Mouse (Mus musculus): ENCODE results near the gene Iqgap2. TPM values are rescaled to one million over a fixed set of nuclear protein-coding genes. Genes with fewer than 3 reads are reported as not detected.

Gene Iqgap2
- polyA plus RNA-seq, 1 experiment from 2014 or later = 11.0 TPM

DNA sequence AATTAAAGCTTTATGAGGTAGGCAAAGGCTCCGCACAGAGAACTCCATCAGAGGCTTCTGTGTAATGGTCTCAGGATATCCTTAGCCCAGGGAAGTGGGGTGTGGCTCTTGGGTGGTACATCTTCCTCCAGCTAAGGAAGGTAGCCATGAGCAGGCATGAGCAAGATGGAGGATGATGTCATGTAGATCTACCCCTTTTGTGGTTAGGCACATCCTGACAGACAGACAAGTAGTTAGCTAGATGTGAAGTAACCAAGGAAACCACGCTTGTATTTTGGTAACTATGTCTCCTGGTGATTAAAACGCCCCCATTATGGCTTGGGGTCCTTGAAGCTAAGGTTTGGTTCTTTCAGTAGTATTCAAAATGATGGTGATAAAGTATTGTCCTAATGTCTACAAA, 78.1 kb downstream of the Iqgap2 start:
- Histone ChIP-seq H3K4me3 (no peak overlapping the region), H3K27me3 (replicated peaks; ENCODE audit: low read depth, poor library complexity, severe bottlenecking) (no peaks in the 10 kb centered on the region), H3K9me3 (no peaks in the 10 kb centered on the region), H3K36me3 (replicated peaks) (no peaks in the 10 kb centered on the region), H3K27ac (replicated peaks) (no peak overlapping the region), H3K4me1 (peaks cover 14% of the 10 kb centered on the region)
- WGBS = 92% methylated on average over 3 of the region's 3 CpGs
- DNase-seq (ENCODE audit: low spot score) = no peak

DNA sequence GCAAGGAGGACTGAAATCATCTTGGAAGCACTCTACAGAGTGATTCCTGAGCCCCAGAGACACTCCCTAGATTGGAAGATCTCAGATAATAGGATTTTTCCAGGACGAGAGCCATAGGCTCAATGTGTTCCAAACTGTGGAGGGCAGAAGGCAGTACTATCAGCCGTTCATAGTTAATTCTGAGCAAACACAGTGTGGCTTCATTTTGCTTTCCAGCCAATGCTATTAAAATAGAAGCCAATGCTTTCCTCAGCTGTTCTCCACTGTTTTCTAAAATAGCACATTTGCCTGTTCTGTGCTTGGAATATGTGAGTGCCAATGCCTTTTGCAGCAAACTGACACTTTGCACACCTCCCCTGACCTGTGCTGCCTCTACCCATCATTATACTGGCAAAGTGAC, 80.9 kb downstream of the Iqgap2 start:
- Histone ChIP-seq H3K4me3 (no peak overlapping the region), H3K27ac (replicated peaks) (no peak overlapping the region), H3K36me3 (replicated peaks) (no peaks in the 10 kb centered on the region), H3K9me3 (no peaks in the 10 kb centered on the region), H3K27me3 (replicated peaks; ENCODE audit: low read depth, poor library complexity, severe bottlenecking) (no peaks in the 10 kb centered on the region), H3K4me1 (peaks cover 16% of the 10 kb centered on the region)
- DNase-seq (ENCODE audit: low spot score) = no peak
- 85% methylated on average over 2 of the region's 2 CpGs for WGBS

GRCm38 (mm10) chr13:95807106-95807750, 84.5 kb downstream of the Iqgap2 start:
- Histone ChIP-seq H3K36me3 (replicated peaks) (no peaks in the 10 kb centered on the region), H3K9me3 (no peaks in the 10 kb centered on the region), H3K4me3 (no peak overlapping the region), H3K4me1 (peaks cover 21% of the 10 kb centered on the region), H3K27ac (replicated peaks) (peak overlapping the region; percentile 48; the same call in 1 of the 2 replicates), H3K27me3 (replicated peaks; ENCODE audit: low read depth, poor library complexity, severe bottlenecking) (no peaks in the 10 kb centered on the region)
- WGBS = 25% methylated on average over 5 of the region's 5 CpGs
- DNase-seq (ENCODE audit: low spot score) = peak; percentile 56

DNA sequence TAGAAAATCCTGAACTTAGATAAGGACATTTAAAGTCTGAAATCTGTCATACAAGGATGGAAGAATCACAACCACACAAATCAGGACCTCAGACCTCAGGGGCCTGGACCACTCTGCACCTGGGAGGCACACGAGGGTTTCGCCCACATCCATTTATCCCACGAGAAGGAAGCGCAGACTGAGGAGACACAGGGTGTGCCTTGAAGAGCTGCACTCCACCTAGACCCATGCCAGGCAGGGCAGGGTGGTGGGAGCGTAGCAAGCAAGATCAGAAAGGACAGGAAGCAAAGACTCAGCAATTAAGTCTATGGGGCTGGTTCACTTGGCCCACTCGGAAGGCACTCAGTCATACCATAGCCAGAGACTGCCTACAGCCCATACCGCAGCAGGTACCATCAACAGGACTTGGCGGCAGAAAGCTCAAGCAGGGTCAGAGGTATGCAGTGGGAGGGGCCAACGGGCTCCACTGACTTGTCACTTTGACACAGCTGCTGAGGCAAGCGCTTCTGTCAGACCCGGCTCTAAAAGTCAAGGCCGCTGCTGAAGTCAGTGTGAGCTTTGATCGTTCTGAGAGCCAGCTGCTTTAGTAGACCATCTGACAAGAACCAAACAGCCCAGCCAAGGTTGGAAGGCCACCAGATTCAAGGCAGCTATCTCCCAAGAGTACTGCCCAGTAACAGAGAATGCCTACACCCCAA, 86.1 kb downstream of the Iqgap2 start:
- WGBS = 50% methylated on average over 13 of the region's 13 CpGs
- H3K36me3 ChIP-seq (replicated peaks) = no peaks in the 10 kb centered on the region
- H3K9me3 ChIP-seq = no peaks in the 10 kb centered on the region
- H3K27me3 ChIP-seq (replicated peaks; ENCODE audit: low read depth, poor library complexity, severe bottlenecking) = no peaks in the 10 kb centered on the region
- peaks cover 21% of the 10 kb centered on the region for H3K4me1 ChIP-seq
- H3K27ac ChIP-seq (replicated peaks) = no peak overlapping the region
- no peak overlapping the region for H3K4me3 ChIP-seq
- peak; percentile 35 for DNase-seq (ENCODE audit: low spot score)

GRCm38 (mm10) chr13:95804113-95804512, 87.6 kb downstream of the Iqgap2 start:
- WGBS = 92% methylated on average over 6 of the region's 6 CpGs
- H3K36me3 ChIP-seq (replicated peaks) = no peaks in the 10 kb centered on the region
- no peak overlapping the region for H3K27ac ChIP-seq (replicated peaks)
- H3K9me3 ChIP-seq = no peaks in the 10 kb centered on the region
- no peak overlapping the region for H3K4me3 ChIP-seq
- H3K27me3 ChIP-seq (replicated peaks; ENCODE audit: low read depth, poor library complexity, severe bottlenecking) = no peaks in the 10 kb centered on the region
- no peak for DNase-seq (ENCODE audit: low spot score)
- H3K4me1 ChIP-seq = peaks cover 21% of the 10 kb centered on the region

GRCm38 (mm10) chr13:95800925-95801324, 90.8 kb downstream of the Iqgap2 start:
- H3K9me3 ChIP-seq = no peaks in the 10 kb centered on the region
- H3K27me3 ChIP-seq (replicated peaks; ENCODE audit: low read depth, poor library complexity, severe bottlenecking) = no peaks in the 10 kb centered on the region
- WGBS = 91% methylated on average over 9 of the region's 9 CpGs
- no peaks in the 10 kb centered on the region for H3K36me3 ChIP-seq (replicated peaks)
- DNase-seq (ENCODE audit: low spot score) = no peak
- no peak overlapping the region for H3K27ac ChIP-seq (replicated peaks)
- no peak overlapping the region for H3K4me3 ChIP-seq
- H3K4me1 ChIP-seq = peaks cover 6% of the 10 kb centered on the region

DNA sequence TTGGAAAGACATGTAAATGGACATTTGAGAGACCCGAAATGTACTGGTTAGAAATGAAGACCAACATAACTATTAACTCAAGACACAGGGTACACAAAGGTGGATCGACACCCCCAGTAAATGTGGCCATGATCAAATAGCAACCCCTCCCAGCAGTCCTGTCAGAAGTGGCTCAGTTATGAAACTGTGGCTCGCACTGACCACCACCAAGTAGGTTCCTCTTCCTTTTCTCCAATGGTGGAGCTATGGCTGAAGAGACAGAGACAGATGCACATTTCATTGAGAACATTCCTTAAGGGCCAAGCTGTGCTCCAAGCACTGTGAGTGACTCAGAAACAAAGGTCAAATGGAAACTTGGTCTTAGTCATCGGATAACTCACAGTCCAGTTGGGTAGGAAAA, 92.4 kb downstream of the Iqgap2 start:
- H3K27ac ChIP-seq (replicated peaks) = no peak overlapping the region
- H3K27me3 ChIP-seq (replicated peaks; ENCODE audit: low read depth, poor library complexity, severe bottlenecking) = no peaks in the 10 kb centered on the region
- no peak overlapping the region for H3K4me3 ChIP-seq
- H3K9me3 ChIP-seq = no peaks in the 10 kb centered on the region
- H3K4me1 ChIP-seq = no peaks in the 10 kb centered on the region; the same call in 1 of the 2 replicates
- 87% methylated on average over 4 of the region's 4 CpGs for WGBS
- no peaks in the 10 kb centered on the region for H3K36me3 ChIP-seq (replicated peaks)
- DNase-seq (ENCODE audit: low spot score) = no peak

DNA sequence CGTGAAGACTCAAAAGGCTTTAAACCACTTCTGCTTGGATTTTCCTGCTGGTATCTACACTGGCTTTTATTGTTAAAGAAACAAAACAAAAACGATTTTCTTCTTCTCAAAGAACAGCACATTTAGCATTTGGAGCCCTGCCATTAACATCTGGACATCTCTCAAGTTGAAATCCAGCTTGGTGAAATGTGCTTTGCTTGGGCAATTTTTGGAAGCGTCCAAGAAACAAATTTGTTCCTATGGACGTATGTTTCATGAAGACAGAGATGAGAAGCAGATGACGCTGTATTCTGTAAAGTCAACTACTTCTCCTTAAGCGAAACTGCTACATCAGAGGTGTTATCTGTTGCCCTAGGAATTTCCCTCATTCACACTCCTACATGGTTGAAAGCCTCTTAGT, 93.0 kb downstream of the Iqgap2 start:
- DNase-seq (ENCODE audit: low spot score) = no peak
- Histone ChIP-seq H3K9me3 (no peaks in the 10 kb centered on the region), H3K36me3 (replicated peaks) (no peaks in the 10 kb centered on the region), H3K4me1 (no peaks in the 10 kb centered on the region; the same call in 1 of the 2 replicates), H3K4me3 (no peak overlapping the region), H3K27me3 (replicated peaks; ENCODE audit: low read depth, poor library complexity, severe bottlenecking) (no peaks in the 10 kb centered on the region), H3K27ac (replicated peaks) (no peak overlapping the region)
- 69% methylated on average over 6 of the region's 6 CpGs for WGBS

DNA sequence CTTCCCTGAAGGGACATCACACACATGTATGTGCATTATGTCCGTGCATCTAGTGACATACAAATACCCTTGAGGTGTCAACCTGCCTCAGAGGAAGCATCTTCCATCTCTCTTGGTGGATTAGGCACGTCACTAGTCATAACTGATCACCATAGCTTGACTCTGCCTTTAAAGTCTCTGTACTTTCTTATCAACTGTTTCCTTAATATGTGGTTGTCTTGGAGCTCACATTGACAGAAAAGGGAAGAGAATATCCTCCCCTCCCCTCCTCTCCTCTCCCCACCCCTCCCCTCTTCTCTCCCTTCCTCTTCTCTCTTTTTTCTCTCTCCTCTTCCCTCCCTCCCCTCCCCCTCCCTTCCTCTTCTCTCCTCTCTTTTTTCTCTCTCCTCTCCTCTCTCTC, 94.2 kb downstream of the Iqgap2 start:
- H3K4me1 ChIP-seq = peaks cover 3% of the 10 kb centered on the region; the same call in 1 of the 2 replicates
- no peaks in the 10 kb centered on the region for H3K9me3 ChIP-seq
- H3K4me3 ChIP-seq = no peak overlapping the region
- 0 out of 2 replicates have a peak, but pooled peaks cover 2% of the 10 kb centered on the region for H3K36me3 ChIP-seq (replicated peaks)
- DNase-seq (ENCODE audit: low spot score) = no peak
- no peak overlapping the region for H3K27ac ChIP-seq (replicated peaks)
- WGBS = 89% methylated on average over 2 of the region's 2 CpGs
- no peaks in the 10 kb centered on the region for H3K27me3 ChIP-seq (replicated peaks; ENCODE audit: low read depth, poor library complexity, severe bottlenecking)

GRCm38 (mm10) chr13:95794346-95794745, 97.4 kb downstream of the Iqgap2 start:
- no peak for DNase-seq (ENCODE audit: low spot score)
- no peak overlapping the region for H3K27ac ChIP-seq (replicated peaks)
- no peaks in the 10 kb centered on the region for H3K27me3 ChIP-seq (replicated peaks; ENCODE audit: low read depth, poor library complexity, severe bottlenecking)
- 79% methylated on average over 8 of the region's 8 CpGs for WGBS
- H3K9me3 ChIP-seq = no peaks in the 10 kb centered on the region
- no peak overlapping the region for H3K4me3 ChIP-seq
- H3K4me1 ChIP-seq = peaks cover 7% of the 10 kb centered on the region; the same call in 1 of the 2 replicates
- H3K36me3 ChIP-seq (replicated peaks) = 0 out of 2 replicates have a peak, but pooled peaks cover 2% of the 10 kb centered on the region

GRCm38 (mm10) chr13:95790883-95791282, 100.8 kb downstream of the Iqgap2 start:
- Histone ChIP-seq H3K4me3 (no peak overlapping the region), H3K27me3 (replicated peaks; ENCODE audit: low read depth, poor library complexity, severe bottlenecking) (no peaks in the 10 kb centered on the region), H3K9me3 (no peaks in the 10 kb centered on the region), H3K27ac (replicated peaks) (no peak overlapping the region), H3K36me3 (replicated peaks) (0 out of 2 replicates have a peak, but pooled peaks cover 2% of the 10 kb centered on the region), H3K4me1 (peaks cover 12% of the 10 kb centered on the region; the same call in 1 of the 2 replicates)
- DNase-seq (ENCODE audit: low spot score) = no peak
- 88% methylated on average over 6 of the region's 6 CpGs for WGBS

GRCm38 (mm10) chr13:95788631-95789376, 102.9 kb downstream of the Iqgap2 start:
- Histone ChIP-seq H3K4me1 (peaks cover 24% of the 10 kb centered on the region), H3K4me3 (no peak overlapping the region), H3K36me3 (replicated peaks) (0 out of 2 replicates have a peak, but pooled peaks cover 2% of the 10 kb centered on the region), H3K9me3 (no peaks in the 10 kb centered on the region), H3K27ac (replicated peaks) (no peak overlapping the region), H3K27me3 (replicated peaks; ENCODE audit: low read depth, poor library complexity, severe bottlenecking) (no peaks in the 10 kb centered on the region)
- DNase-seq (ENCODE audit: low spot score) = no peak
- 78% methylated on average over 10 of the region's 10 CpGs for WGBS
